Mouse (Mus musculus): ENCODE results near the gene Fam117b. TPM values are rescaled to one million over a fixed set of nuclear protein-coding genes. Genes with fewer than 3 reads are reported as not detected.

The Fam117b gene
- 1.5 and 1.8 TPM in 2 replicates for polyA plus RNA-seq (2015; fragmentation: Nextera tagmentation; extraction: Ambion mirVana)

DNA sequence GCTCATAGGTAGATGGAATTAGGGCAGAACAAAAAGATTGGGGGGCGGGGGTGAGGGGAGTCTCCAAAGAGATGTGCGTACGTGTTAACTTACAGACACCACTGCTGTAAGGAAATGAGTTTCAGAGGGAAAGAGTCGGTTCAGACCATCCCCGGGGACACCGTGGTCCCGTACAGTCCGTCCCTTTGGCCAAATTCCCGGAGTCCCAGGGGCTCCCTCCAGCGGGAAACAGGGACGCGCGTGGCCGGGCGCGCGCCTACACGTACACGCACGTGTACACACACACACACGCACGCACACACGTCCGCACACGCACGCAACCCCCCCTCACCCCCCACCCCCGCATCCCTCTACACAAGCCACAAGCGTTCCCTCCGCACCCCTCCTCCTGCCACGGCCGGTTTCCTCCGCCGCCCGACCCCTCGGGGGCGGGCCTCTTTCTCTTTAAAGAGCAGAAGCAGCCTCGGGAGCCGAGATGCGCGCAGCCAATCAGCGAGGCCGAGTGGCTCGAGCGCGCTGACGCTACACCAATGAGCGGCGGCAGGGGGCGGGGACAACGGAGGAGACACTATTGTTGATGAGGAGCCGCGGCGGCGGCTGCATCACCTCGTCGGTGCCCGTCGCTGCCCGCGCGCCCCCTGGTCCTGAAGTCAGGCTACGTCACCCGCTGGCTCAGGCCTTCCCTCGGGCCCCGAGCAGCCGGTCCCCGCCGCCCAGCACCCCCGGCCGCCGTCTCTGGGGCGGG, at the start of gene Fam117b:
Gene Fam117b, plus strand, starts transcription at position 594 of the 745 bp plus-strand sequence.
- H3K4me1 ChIP-seq (ENCODE audit: insufficient read depth): peaks cover 5% of the 10 kb centered on the region; the same call in 1 of the 2 replicates
- no peaks in the 10 kb centered on the region for H3K9me3 ChIP-seq (ENCODE audit: low read length)
- peak within 1 kb of the TSS; percentile 84 for H3K4me3 ChIP-seq (ENCODE audit: low read depth, low read length)
- TF ChIP-seq CTCF (IDR thresholded peaks at IDR 0.05; ENCODE audit: low read depth) (peak; percentile 28), EP300 (IDR thresholded peaks at IDR 0.05; ENCODE audit: low read depth) (0 out of 2 replicates have a peak, but pooled peaks have one; percentile 35)
- peak within 1 kb of the TSS; percentile 99 for H3K4me2 ChIP-seq (ENCODE audit: low read depth, low read length)
- peak; percentile 98 for DNase-seq
- no peaks in the 10 kb centered on the region for H3K27me3 ChIP-seq (ENCODE audit: insufficient read depth, low read length)
- under 1% methylated on average over 63 of the region's 72 CpGs for WGBS (ENCODE audit: insufficient replicate concordance)
- peak within 1 kb of the TSS; percentile 88 for H3K9ac ChIP-seq (replicated peaks)
- no peaks in the 10 kb centered on the region for H3K36me3 ChIP-seq (replicated peaks; ENCODE audit: insufficient read depth, low read length)
- peak; percentile 95 for ATAC-seq
- peak within 1 kb of the TSS; percentile 94 for H3K27ac ChIP-seq (ENCODE audit: low read depth)

DNA sequence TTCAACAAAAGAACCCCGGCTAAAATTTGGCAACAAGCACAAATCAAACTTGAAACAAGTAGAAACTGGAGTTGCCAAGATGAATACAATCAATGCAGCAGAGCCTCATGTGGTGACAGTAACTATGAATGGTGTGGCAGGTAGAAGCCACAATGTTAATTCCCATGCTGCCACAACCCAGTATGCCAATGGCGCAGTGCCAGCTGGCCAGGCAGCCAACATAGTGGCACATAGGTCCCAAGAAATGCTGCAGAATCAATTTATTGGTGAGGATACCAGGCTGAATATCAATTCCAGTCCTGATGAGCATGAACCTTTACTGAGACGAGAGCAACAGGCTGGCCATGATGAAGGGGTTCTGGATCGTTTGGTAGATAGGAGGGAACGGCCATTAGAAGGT, 44.8 kb upstream of the Fam117b start:
- Histone ChIP-seq H3K9me3 (ENCODE audit: low read length) (no peaks in the 10 kb centered on the region), H3K36me3 (replicated peaks; ENCODE audit: insufficient read depth, low read length) (peaks cover 9% of the 10 kb centered on the region), H3K4me2 (ENCODE audit: low read depth, low read length) (no peak overlapping the region), H3K27ac (ENCODE audit: low read depth) (no peak overlapping the region), H3K4me3 (ENCODE audit: low read depth, low read length) (no peak overlapping the region), H3K9ac (replicated peaks) (no peak overlapping the region), H3K27me3 (ENCODE audit: insufficient read depth, low read length) (no peaks in the 10 kb centered on the region), H3K4me1 (ENCODE audit: insufficient read depth) (no peaks in the 10 kb centered on the region)
- DNase-seq (no peak), ATAC-seq (no peak)
- TF ChIP-seq EP300 (IDR thresholded peaks at IDR 0.05; ENCODE audit: low read depth) (no peak), CTCF (IDR thresholded peaks at IDR 0.05; ENCODE audit: low read depth) (no peak)
- 87% methylated on average over 5 of the region's 5 CpGs for WGBS (ENCODE audit: insufficient replicate concordance)

DNA sequence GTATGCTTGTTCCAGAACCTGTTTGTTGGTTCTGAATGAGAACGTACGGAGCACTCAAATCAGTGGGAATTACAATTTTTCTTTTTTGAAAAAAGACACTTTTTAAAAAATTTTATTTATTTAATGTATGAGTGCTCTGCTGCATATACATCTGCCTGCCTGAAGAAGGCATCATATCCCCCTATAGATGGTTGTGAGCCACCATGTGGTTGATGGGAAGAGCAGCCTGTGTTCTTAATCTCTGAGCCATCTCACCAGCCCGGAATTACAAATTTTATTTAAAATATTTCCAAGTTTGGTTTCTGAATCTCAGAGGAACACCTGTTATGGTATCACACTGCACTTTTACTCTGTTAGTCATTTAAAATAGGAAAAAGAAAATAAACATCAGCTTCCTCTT, 38.8 kb upstream of the Fam117b start:
- TF ChIP-seq EP300 (IDR thresholded peaks at IDR 0.05; ENCODE audit: low read depth) (no peak), CTCF (IDR thresholded peaks at IDR 0.05; ENCODE audit: low read depth) (no peak)
- no peak overlapping the region for H3K4me2 ChIP-seq (ENCODE audit: low read depth, low read length)
- ATAC-seq (no peak), DNase-seq (no peak)
- no peak overlapping the region for H3K4me3 ChIP-seq (ENCODE audit: low read depth, low read length)
- H3K9me3 ChIP-seq (ENCODE audit: low read length): no peaks in the 10 kb centered on the region
- no peaks in the 10 kb centered on the region for H3K27me3 ChIP-seq (ENCODE audit: insufficient read depth, low read length)
- WGBS (ENCODE audit: insufficient replicate concordance): 76% methylated on average over 3 of the region's 3 CpGs
- H3K36me3 ChIP-seq (replicated peaks; ENCODE audit: insufficient read depth, low read length): no peaks in the 10 kb centered on the region; the same call in none of the 2 replicates
- H3K9ac ChIP-seq (replicated peaks): no peak overlapping the region
- H3K27ac ChIP-seq (ENCODE audit: low read depth): no peak overlapping the region
- H3K4me1 ChIP-seq (ENCODE audit: insufficient read depth): no peaks in the 10 kb centered on the region

DNA sequence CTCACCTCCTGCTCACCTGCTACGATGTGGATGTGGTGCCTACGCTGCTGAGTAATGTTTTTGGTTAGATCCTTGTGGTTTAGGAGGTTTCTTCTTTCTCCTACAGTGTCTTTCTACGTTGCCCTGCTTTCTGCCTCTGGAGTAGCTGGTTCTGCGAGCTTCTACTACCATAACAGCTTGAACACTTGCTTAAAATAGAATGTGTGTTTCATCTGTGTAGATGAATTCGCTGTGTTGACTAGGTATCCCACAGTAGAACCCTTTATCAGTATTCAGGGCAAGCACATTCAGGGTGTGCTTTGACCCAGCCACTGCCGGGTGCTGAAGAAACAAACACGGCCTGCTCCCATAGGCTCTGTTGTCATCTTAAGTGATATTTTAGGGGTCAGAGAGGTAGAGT, 34.7 kb upstream of the Fam117b start:
- Histone ChIP-seq H3K4me3 (ENCODE audit: low read depth, low read length) (no peak overlapping the region), H3K4me1 (ENCODE audit: insufficient read depth) (no peaks in the 10 kb centered on the region), H3K27ac (ENCODE audit: low read depth) (no peak overlapping the region), H3K27me3 (ENCODE audit: insufficient read depth, low read length) (no peaks in the 10 kb centered on the region), H3K4me2 (ENCODE audit: low read depth, low read length) (no peak overlapping the region), H3K9me3 (ENCODE audit: low read length) (no peaks in the 10 kb centered on the region), H3K36me3 (replicated peaks; ENCODE audit: insufficient read depth, low read length) (no peaks in the 10 kb centered on the region; the same call in 1 of the 2 replicates), H3K9ac (replicated peaks) (no peak overlapping the region)
- DNase-seq: no peak
- ATAC-seq: no peak
- no peak for TF ChIP-seq EP300 (IDR thresholded peaks at IDR 0.05; ENCODE audit: low read depth)
- no peak for TF ChIP-seq CTCF (IDR thresholded peaks at IDR 0.05; ENCODE audit: low read depth)
- WGBS (ENCODE audit: insufficient replicate concordance): 74% methylated on average over 7 of the region's 7 CpGs

DNA sequence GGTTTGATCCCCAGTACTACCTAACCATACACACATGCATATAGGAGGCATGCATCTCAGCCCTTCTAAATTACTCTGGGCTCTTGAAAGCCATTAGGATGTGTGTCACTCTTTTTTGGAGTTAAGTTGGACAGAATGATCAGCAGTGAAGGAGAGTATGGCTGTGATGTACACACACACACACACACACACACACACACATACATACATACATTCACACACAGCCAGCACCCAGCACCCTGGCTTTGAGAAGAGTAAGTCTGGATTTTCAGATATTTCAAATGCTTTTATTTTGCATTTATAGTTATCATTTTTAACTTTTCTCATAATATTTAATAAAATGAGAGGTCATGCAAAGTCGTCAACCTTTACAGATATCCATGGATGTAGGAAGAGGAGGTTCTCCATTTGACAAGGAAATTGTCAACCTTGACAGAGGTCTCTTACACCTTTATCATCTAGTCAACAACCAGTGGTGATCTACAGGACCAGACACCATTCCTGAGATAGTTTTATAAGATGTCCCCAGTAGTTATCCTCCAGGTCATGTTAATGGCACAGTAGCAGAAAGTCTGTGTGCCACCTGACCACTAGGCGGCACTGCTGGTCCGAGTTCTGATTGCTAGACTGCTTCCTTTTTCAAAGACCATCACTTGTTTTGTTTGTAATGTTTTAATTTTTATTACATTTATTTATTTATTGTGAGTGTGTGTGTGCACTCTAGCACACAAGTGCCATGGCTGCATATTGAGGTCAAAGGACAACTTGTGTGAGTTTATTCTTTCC, 29.3 kb upstream of the Fam117b start:
- Histone ChIP-seq H3K27me3 (ENCODE audit: insufficient read depth, low read length) (no peaks in the 10 kb centered on the region), H3K27ac (ENCODE audit: low read depth) (no peak overlapping the region), H3K9me3 (ENCODE audit: low read length) (no peaks in the 10 kb centered on the region), H3K36me3 (replicated peaks; ENCODE audit: insufficient read depth, low read length) (no peaks in the 10 kb centered on the region), H3K9ac (replicated peaks) (no peak overlapping the region), H3K4me1 (ENCODE audit: insufficient read depth) (no peaks in the 10 kb centered on the region), H3K4me2 (ENCODE audit: low read depth, low read length) (no peak overlapping the region), H3K4me3 (ENCODE audit: low read depth, low read length) (no peak overlapping the region)
- ATAC-seq (peak; percentile 64; the same call in 1 of the 2 replicates), DNase-seq (peak; percentile 84)
- peak; percentile 94 for TF ChIP-seq CTCF (IDR thresholded peaks at IDR 0.05; ENCODE audit: low read depth)
- TF ChIP-seq EP300 (IDR thresholded peaks at IDR 0.05; ENCODE audit: low read depth): no peak
- WGBS (ENCODE audit: insufficient replicate concordance): 32% methylated on average over 3 of the region's 3 CpGs

DNA sequence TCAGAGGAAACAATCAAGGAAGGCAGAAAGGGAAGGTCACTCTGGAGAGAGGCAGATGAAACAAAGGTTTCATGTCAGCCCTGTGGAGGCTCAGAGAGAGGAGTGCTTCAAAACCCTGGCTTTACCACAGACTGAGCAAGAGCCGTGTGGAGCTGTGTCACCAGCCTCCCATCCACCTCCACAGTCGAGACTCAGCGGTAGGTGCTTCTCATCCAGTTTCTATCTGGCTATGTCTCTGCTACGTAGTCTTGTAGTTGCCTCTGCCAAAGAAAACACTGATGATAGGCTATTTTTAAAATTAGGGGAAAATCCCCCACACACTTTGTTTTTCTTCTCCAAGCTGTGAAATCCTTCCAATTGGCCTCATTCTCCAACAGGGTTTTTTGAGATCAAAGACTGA, 25.9 kb upstream of the Fam117b start:
- no peaks in the 10 kb centered on the region for H3K9me3 ChIP-seq (ENCODE audit: low read length)
- H3K9ac ChIP-seq (replicated peaks): no peak overlapping the region
- no peak overlapping the region for H3K27ac ChIP-seq (ENCODE audit: low read depth)
- no peaks in the 10 kb centered on the region for H3K4me1 ChIP-seq (ENCODE audit: insufficient read depth)
- TF ChIP-seq CTCF (IDR thresholded peaks at IDR 0.05; ENCODE audit: low read depth) (no peak), EP300 (IDR thresholded peaks at IDR 0.05; ENCODE audit: low read depth) (no peak)
- no peak overlapping the region for H3K4me2 ChIP-seq (ENCODE audit: low read depth, low read length)
- no peaks in the 10 kb centered on the region for H3K27me3 ChIP-seq (ENCODE audit: insufficient read depth, low read length)
- H3K36me3 ChIP-seq (replicated peaks; ENCODE audit: insufficient read depth, low read length): no peaks in the 10 kb centered on the region
- no peak overlapping the region for H3K4me3 ChIP-seq (ENCODE audit: low read depth, low read length)
- ATAC-seq: no peak
- DNase-seq: no peak
- 72% methylated on average over 4 of the region's 4 CpGs for WGBS (ENCODE audit: insufficient replicate concordance)
